Comparison of ENCODE assay signal across 8 mouse cellular contexts in genomic region chr2:84479036-84479435, GRCm38 (mm10). TPM values are rescaled to one million over a fixed set of nuclear protein-coding genes. Genes with fewer than 3 reads are reported as not detected.
A peak's percentile ranks its signal among the peaks of the same experiment; 100 is the strongest.
DNase-seq lines count a peak whose midpoint lies in the region; ATAC-seq lines count a peak whose summit lies in the region.

No protein-coding gene starts in this region.

- H3K9me3 ChIP-seq in heart, embryonic 16.5 days (replicated peaks; ENCODE audit: control insufficient read depth, low read length) = no peaks in the 10 kb centered on the region
- H3K9me3 ChIP-seq in liver, embryonic 15.5 days (replicated peaks) = no peaks in the 10 kb centered on the region

- H3K4me1 ChIP-seq in heart, embryonic 16.5 days (ENCODE audit: control insufficient read depth, insufficient read depth, low read length) = peaks cover 20% of the 10 kb centered on the region
- peaks cover 19% of the 10 kb centered on the region for H3K4me1 ChIP-seq in liver, embryonic 15.5 days (replicated peaks)

- H3K27me3 ChIP-seq in heart, embryonic 16.5 days (ENCODE audit: control insufficient read depth, insufficient read depth, low read length) = no peaks in the 10 kb centered on the region
- H3K27me3 ChIP-seq in liver, embryonic 15.5 days = no peaks in the 10 kb centered on the region
- no peaks in the 10 kb centered on the region for H3K27me3 ChIP-seq in splenic B cell, adult 2 months (ENCODE audit: control insufficient read depth, insufficient read depth, low read length, poor library complexity, severe bottlenecking)

- peak overlapping the region; percentile 27 for H3K4me3 ChIP-seq in heart, embryonic 16.5 days (ENCODE audit: low read length)
- H3K4me3 ChIP-seq in liver, embryonic 15.5 days (replicated peaks) = peak overlapping the region; percentile 28

- peak overlapping the region; percentile 58 for H3K4me2 ChIP-seq in heart, embryonic 16.5 days (ENCODE audit: low read depth, low read length)
- peak overlapping the region; percentile 47 for H3K4me2 ChIP-seq in liver, embryonic 15.5 days

- no peaks in the 10 kb centered on the region for H3K36me3 ChIP-seq in heart, embryonic 16.5 days (ENCODE audit: control insufficient read depth, insufficient read depth)
- no peaks in the 10 kb centered on the region for H3K36me3 ChIP-seq in liver, embryonic 15.5 days (replicated peaks)
- H3K36me3 ChIP-seq in splenic B cell, adult 2 months (ENCODE audit: control insufficient read depth, insufficient read depth, low read length, poor library complexity, severe bottlenecking) = no peaks in the 10 kb centered on the region

- no peak for ATAC-seq in heart, embryonic 16.5 days (replicated peaks; ENCODE audit: extremely low read depth, insufficient read depth, low FRiP score)
- no peak for ATAC-seq in liver, embryonic 15.5 days (ENCODE audit: insufficient read depth)

- 12% methylated on average over 3 of the region's 3 CpGs for WGBS in heart, embryonic 16.5 days
- WGBS in liver, embryonic 15.5 days (ENCODE audit: insufficient replicate concordance) = 8% methylated on average over 3 of the region's 3 CpGs

- H3K9ac ChIP-seq in heart, embryonic 16.5 days (ENCODE audit: low read length) = peak overlapping the region; percentile 67
- H3K9ac ChIP-seq in liver, embryonic 15.5 days = no peak overlapping the region

- no peak overlapping the region for H3K27ac ChIP-seq in heart, embryonic 16.5 days (ENCODE audit: low read length)
- no peak overlapping the region for H3K27ac ChIP-seq in liver, embryonic 15.5 days (replicated peaks)

- peak; percentile 18 for DNase-seq in left cerebral cortex, adult 11 months (ENCODE audit: low spot score)
- DNase-seq in left cerebral cortex, adult 8-10 months (ENCODE audit: low spot score in 2 of 2) = no peak
- DNase-seq in MEL-GATA-1-ER (ENCODE audit: extremely low read depth, low read depth) = peak; percentile 68
- DNase-seq in c-Kit-positive CD71-positive TER-119-negative erythroid progenitor cells, embryonic 14.5 days (ENCODE audit: low read depth) = peak; percentile 83
- peak; percentile 86 for DNase-seq in splenic B cell, adult 2 months (ENCODE audit: low read depth, low spot score)
- DNase-seq in urinary bladder, adult 18-20 months (ENCODE audit: low spot score in 2 of 2) = no peak

RNA-seq across cellular contexts. Expression of gene Tfpi, which starts 2.5 kb away (rescaled TPM):
- total RNA-seq in left cerebral cortex, adult 8-10 months (2022) = 1 to 10 TPM; 4.3 to 5.0 (median 4.3) TPM
- polyA plus RNA-seq in heart, embryonic 16.5 days (2015; fragmentation: Nextera tagmentation; extraction: Ambion mirVana) = 71.5 and 82.3 TPM in 2 replicates
- 14.2 and 15.6 TPM in 2 replicates for polyA plus RNA-seq in liver, embryonic 15.5 days (2015; fragmentation: Nextera tagmentation; extraction: Ambion mirVana)

RNA-seq across cellular contexts. Expression of gene Calcrl, which starts 53.8 kb away (rescaled TPM):
- total RNA-seq in left cerebral cortex, adult 8-10 months (2022) = 1 to 10 TPM; 6.5 to 8.9 (median 7.1) TPM
- polyA plus RNA-seq in heart, embryonic 16.5 days (2015; fragmentation: Nextera tagmentation; extraction: Ambion mirVana) = 37.5 and 38.4 TPM in 2 replicates
- polyA plus RNA-seq in liver, embryonic 15.5 days (2015; fragmentation: Nextera tagmentation; extraction: Ambion mirVana) = 10.0 and 11.5 TPM in 2 replicates

Comparison
In these comparisons a context has a peak if more than half of its experiments do, and no peak if none do; other contexts are left out.
1. DNase-seq: peak in left cerebral cortex, adult 11 months (single experiment), MEL-GATA-1-ER (single experiment), c-Kit-positive CD71-positive TER-119-negative erythroid progenitor cells, embryonic 14.5 days (single experiment) and splenic B cell, adult 2 months (single experiment); none in left cerebral cortex, adult 8-10 months (0 of 2) and urinary bladder, adult 18-20 months (0 of 2).